Mouse (Mus musculus): ENCODE measurements around the gene H1foo. TPM values are rescaled to one million over a fixed set of nuclear protein-coding genes. Genes with fewer than 3 reads are reported as not detected.

Gene H1foo
- polyA plus RNA-seq, 1 experiment = not detected

- TF ChIP-seq CTCF (IDR thresholded peaks at IDR 0.05; ENCODE audit: borderline replicate concordance, insufficient read depth, low read length) = no peak
- TF ChIP-seq POLR2A (IDR thresholded peaks at IDR 0.05; ENCODE audit: low read depth, low read length) = no peak
- Histone ChIP-seq H3K4me3 (ENCODE audit: insufficient read depth, low read length) (no peak overlapping the region), H3K4me1 (ENCODE audit: control insufficient read depth, insufficient read depth, low read length) (no peaks in the 10 kb centered on the region), H3K27ac (ENCODE audit: insufficient read depth, low read length) (no peak overlapping the region)
These were observed 19.9 kb upstream of the H1foo start for GRCm38 (mm10) chr6:115924829-115925228.

- Histone ChIP-seq H3K4me3 (ENCODE audit: insufficient read depth, low read length) (no peak overlapping the region), H3K4me1 (ENCODE audit: control insufficient read depth, insufficient read depth, low read length) (no peaks in the 10 kb centered on the region), H3K27ac (ENCODE audit: insufficient read depth, low read length) (no peak overlapping the region)
- TF ChIP-seq CTCF (IDR thresholded peaks at IDR 0.05; ENCODE audit: borderline replicate concordance, insufficient read depth, low read length) (no peak), POLR2A (IDR thresholded peaks at IDR 0.05; ENCODE audit: low read depth, low read length) (no peak)
These were observed 18.3 kb upstream of the H1foo start for GRCm38 (mm10) chr6:115926416-115926815.

GRCm38 (mm10) chr6:115927292-115928242, 17.2 kb upstream of the H1foo start:
- TF ChIP-seq POLR2A (IDR thresholded peaks at IDR 0.05; ENCODE audit: low read depth, low read length) = no peak
- no peak for TF ChIP-seq CTCF (IDR thresholded peaks at IDR 0.05; ENCODE audit: borderline replicate concordance, insufficient read depth, low read length)
- H3K27ac ChIP-seq (ENCODE audit: insufficient read depth, low read length) = no peak overlapping the region
- H3K4me1 ChIP-seq (ENCODE audit: control insufficient read depth, insufficient read depth, low read length) = no peaks in the 10 kb centered on the region
- no peak overlapping the region for H3K4me3 ChIP-seq (ENCODE audit: insufficient read depth, low read length)

GRCm38 (mm10) chr6:115930018-115930417, 14.7 kb upstream of the H1foo start:
- TF ChIP-seq POLR2A (IDR thresholded peaks at IDR 0.05; ENCODE audit: low read depth, low read length) (no peak), CTCF (IDR thresholded peaks at IDR 0.05; ENCODE audit: borderline replicate concordance, insufficient read depth, low read length) (no peak)
- Histone ChIP-seq H3K4me3 (ENCODE audit: insufficient read depth, low read length) (no peak overlapping the region), H3K27ac (ENCODE audit: insufficient read depth, low read length) (no peak overlapping the region), H3K4me1 (ENCODE audit: control insufficient read depth, insufficient read depth, low read length) (no peaks in the 10 kb centered on the region)

- no peak for TF ChIP-seq CTCF (IDR thresholded peaks at IDR 0.05; ENCODE audit: borderline replicate concordance, insufficient read depth, low read length)
- TF ChIP-seq POLR2A (IDR thresholded peaks at IDR 0.05; ENCODE audit: low read depth, low read length) = no peak
- H3K4me3 ChIP-seq (ENCODE audit: insufficient read depth, low read length) = no peak within 1 kb of the TSS
- H3K27ac ChIP-seq (ENCODE audit: insufficient read depth, low read length) = no peak within 1 kb of the TSS
- H3K4me1 ChIP-seq (ENCODE audit: control insufficient read depth, insufficient read depth, low read length) = no peaks in the 10 kb centered on the region
These were observed 13.1 kb upstream of the H1foo start, which contains the start of gene Rho for GRCm38 (mm10) chr6:115931639-115932038. TSS of gene Rho (plus strand) at chr6:115931748.

- H3K27ac ChIP-seq (ENCODE audit: insufficient read depth, low read length) = no peak overlapping the region
- H3K4me1 ChIP-seq (ENCODE audit: control insufficient read depth, insufficient read depth, low read length) = no peaks in the 10 kb centered on the region
- TF ChIP-seq POLR2A (IDR thresholded peaks at IDR 0.05; ENCODE audit: low read depth, low read length) = no peak
- TF ChIP-seq CTCF (IDR thresholded peaks at IDR 0.05; ENCODE audit: borderline replicate concordance, insufficient read depth, low read length) = no peak
- no peak overlapping the region for H3K4me3 ChIP-seq (ENCODE audit: insufficient read depth, low read length)
These were observed 12.3 kb upstream of the H1foo start for GRCm38 (mm10) chr6:115932391-115932790.

GRCm38 (mm10) chr6:115935544-115935943, 9.2 kb upstream of the H1foo start:
- no peak for TF ChIP-seq CTCF (IDR thresholded peaks at IDR 0.05; ENCODE audit: borderline replicate concordance, insufficient read depth, low read length)
- no peak for TF ChIP-seq POLR2A (IDR thresholded peaks at IDR 0.05; ENCODE audit: low read depth, low read length)
- Histone ChIP-seq H3K27ac (ENCODE audit: insufficient read depth, low read length) (no peak overlapping the region), H3K4me1 (ENCODE audit: control insufficient read depth, insufficient read depth, low read length) (no peaks in the 10 kb centered on the region), H3K4me3 (ENCODE audit: insufficient read depth, low read length) (no peak overlapping the region)

- Histone ChIP-seq H3K4me3 (ENCODE audit: insufficient read depth, low read length) (no peak overlapping the region), H3K27ac (ENCODE audit: insufficient read depth, low read length) (no peak overlapping the region), H3K4me1 (ENCODE audit: control insufficient read depth, insufficient read depth, low read length) (no peaks in the 10 kb centered on the region)
- TF ChIP-seq POLR2A (IDR thresholded peaks at IDR 0.05; ENCODE audit: low read depth, low read length) = no peak
- no peak for TF ChIP-seq CTCF (IDR thresholded peaks at IDR 0.05; ENCODE audit: borderline replicate concordance, insufficient read depth, low read length)
These were observed 6.7 kb upstream of the H1foo start for GRCm38 (mm10) chr6:115938011-115938410.

- H3K27ac ChIP-seq (ENCODE audit: insufficient read depth, low read length) = no peak overlapping the region
- H3K4me1 ChIP-seq (ENCODE audit: control insufficient read depth, insufficient read depth, low read length) = peaks cover 4% of the 10 kb centered on the region
- TF ChIP-seq CTCF (IDR thresholded peaks at IDR 0.05; ENCODE audit: borderline replicate concordance, insufficient read depth, low read length) = no peak
- TF ChIP-seq POLR2A (IDR thresholded peaks at IDR 0.05; ENCODE audit: low read depth, low read length) = no peak
- no peak overlapping the region for H3K4me3 ChIP-seq (ENCODE audit: insufficient read depth, low read length)
These were observed 5.9 kb upstream of the H1foo start for GRCm38 (mm10) chr6:115938798-115939197.

- Histone ChIP-seq H3K27ac (ENCODE audit: insufficient read depth, low read length) (no peak overlapping the region), H3K4me1 (ENCODE audit: control insufficient read depth, insufficient read depth, low read length) (peaks cover 10% of the 10 kb centered on the region), H3K4me3 (ENCODE audit: insufficient read depth, low read length) (no peak overlapping the region)
- no peak for TF ChIP-seq POLR2A (IDR thresholded peaks at IDR 0.05; ENCODE audit: low read depth, low read length)
- TF ChIP-seq CTCF (IDR thresholded peaks at IDR 0.05; ENCODE audit: borderline replicate concordance, insufficient read depth, low read length) = no peak
These were observed 4.1 kb upstream of the H1foo start for GRCm38 (mm10) chr6:115940603-115941002.

Data from embryonic fibroblast, embryonic 13.5 days (primary cell).